17 mouse cellular contexts compared by ENCODE assay signal in the genomic region with DNA sequence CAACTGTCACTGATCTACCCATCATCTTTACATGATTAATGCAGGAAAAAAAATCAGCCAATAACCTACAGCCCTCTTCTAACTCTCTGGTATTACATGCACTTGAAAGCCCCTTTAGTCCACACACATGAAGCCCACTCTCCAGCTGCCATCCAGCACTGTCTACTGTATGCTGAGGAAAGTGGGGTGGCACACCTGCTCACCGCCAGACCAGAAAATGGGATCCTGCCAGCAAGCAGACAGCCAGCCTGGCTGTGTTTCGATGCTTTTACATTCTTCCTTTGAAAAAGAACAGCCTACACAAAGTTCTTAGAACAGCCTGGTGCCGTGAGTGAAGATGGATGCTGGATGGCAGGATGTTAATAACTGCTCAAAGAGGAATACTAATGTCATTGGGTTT. TPM values are rescaled to one million over a fixed set of nuclear protein-coding genes. Genes with fewer than 3 reads are reported as not detected.
DNase-seq lines count a peak whose midpoint lies in the region; ATAC-seq lines count a peak whose summit lies in the region.
"Had no signal": no experiment of that assay in that cellular context is flagged by ENCODE, and none has a peak within 500 bp of the region (broad histone marks: within the 10 kb centered on the region; RNA-seq: fewer than 3 reads in every experiment).

No protein-coding gene starts in this region.

- H3K4me2 ChIP-seq in forebrain, embryonic 15.5 days (replicated peaks), result no peak overlapping the region
- H3K4me2 ChIP-seq in forebrain, embryonic 14.5 days (ENCODE audit: low read length), result no peak overlapping the region
- no peak overlapping the region for H3K4me2 ChIP-seq in neural tube, embryonic 13.5 days
- H3K4me2 ChIP-seq in kidney, embryonic 16.5 days (replicated peaks; ENCODE audit: low read depth, low read length), result no peak overlapping the region

- 41% methylated on average over 3 of the region's 3 CpGs for WGBS in forebrain, embryonic 15.5 days
- WGBS in forebrain, embryonic 14.5 days, result 51% methylated on average over 3 of the region's 3 CpGs
- WGBS in neural tube, embryonic 13.5 days, result 60% methylated on average over 3 of the region's 3 CpGs
- WGBS in kidney, embryonic 16.5 days, result 78% methylated on average over 3 of the region's 3 CpGs

- no peaks in the 10 kb centered on the region for H3K36me3 ChIP-seq in forebrain, embryonic 15.5 days
- H3K36me3 ChIP-seq in forebrain, embryonic 14.5 days (ENCODE audit: control insufficient read depth, insufficient read depth, low read length), result no peaks in the 10 kb centered on the region
- H3K36me3 ChIP-seq in neural tube, embryonic 13.5 days, result no peaks in the 10 kb centered on the region
- H3K36me3 ChIP-seq in kidney, embryonic 16.5 days (ENCODE audit: insufficient read depth, low read length), result no peaks in the 10 kb centered on the region

- H3K4me1 ChIP-seq in forebrain, embryonic 15.5 days, result peaks cover 27% of the 10 kb centered on the region
- peaks cover 14% of the 10 kb centered on the region; the same call in 1 of the 2 replicates for H3K4me1 ChIP-seq in forebrain, embryonic 14.5 days (ENCODE audit: control insufficient read depth, insufficient read depth, low read length)
- H3K4me1 ChIP-seq in neural tube, embryonic 13.5 days (replicated peaks), result peaks cover 36% of the 10 kb centered on the region
- peaks cover 38% of the 10 kb centered on the region for H3K4me1 ChIP-seq in kidney, embryonic 16.5 days (ENCODE audit: insufficient read depth, low read length)

- H3K9me3 ChIP-seq in forebrain, embryonic 15.5 days, result no peaks in the 10 kb centered on the region
- H3K9me3 ChIP-seq in forebrain, embryonic 14.5 days (replicated peaks; ENCODE audit: control insufficient read depth, low read length), result no peaks in the 10 kb centered on the region
- no peaks in the 10 kb centered on the region for H3K9me3 ChIP-seq in neural tube, embryonic 13.5 days
- H3K9me3 ChIP-seq in kidney, embryonic 16.5 days (ENCODE audit: low read length), result no peaks in the 10 kb centered on the region

- H3K27me3 ChIP-seq in forebrain, embryonic 15.5 days, result no peaks in the 10 kb centered on the region
- H3K27me3 ChIP-seq in forebrain, embryonic 14.5 days (replicated peaks; ENCODE audit: control insufficient read depth, insufficient read depth, low read length), result no peaks in the 10 kb centered on the region
- H3K27me3 ChIP-seq in neural tube, embryonic 13.5 days, result no peaks in the 10 kb centered on the region
- H3K27me3 ChIP-seq in kidney, embryonic 16.5 days (ENCODE audit: insufficient read depth, low read length), result no peaks in the 10 kb centered on the region

- peak; percentile 33; the same call in 1 of the 2 replicates for ATAC-seq in forebrain, embryonic 15.5 days (replicated peaks)
- ATAC-seq in forebrain, embryonic 14.5 days, result no peak
- ATAC-seq in neural tube, embryonic 13.5 days (ENCODE audit: low read depth), result no peak
- ATAC-seq in kidney, embryonic 16.5 days (ENCODE audit: low FRiP score, low TSS enrichment), result no peak; the same call in 1 of the 2 replicates

- no peak overlapping the region for H3K27ac ChIP-seq in forebrain, embryonic 15.5 days (replicated peaks)
- no peak overlapping the region for H3K27ac ChIP-seq in forebrain, embryonic 14.5 days (ENCODE audit: low read depth, low read length)
- H3K27ac ChIP-seq in neural tube, embryonic 13.5 days (replicated peaks), result 0 out of 2 replicates have a peak overlapping the region, but pooled peaks have one; percentile 23
- no peak overlapping the region for H3K27ac ChIP-seq in kidney, embryonic 16.5 days (ENCODE audit: low read length)

- no peak overlapping the region for H3K4me3 ChIP-seq in forebrain, embryonic 15.5 days
- no peak overlapping the region for H3K4me3 ChIP-seq in forebrain, embryonic 14.5 days (ENCODE audit: low read depth, low read length)
- H3K4me3 ChIP-seq in neural tube, embryonic 13.5 days, result no peak overlapping the region
- no peak overlapping the region for H3K4me3 ChIP-seq in kidney, embryonic 16.5 days (ENCODE audit: low read length)
- H3K4me3 ChIP-seq: erythroblast, embryonic 14.5 days had no signal

- DNase-seq in forebrain, embryonic 14.5 days (ENCODE audit: low spot score), result no peak
- peak; percentile 34 to 51 for DNase-seq in layer of hippocampus, adult 8-10 months (ENCODE audit: low spot score in 2 of 2)
- no peak for DNase-seq in layer of hippocampus, postnatal 10 days (ENCODE audit: low spot score in 2 of 2)
- DNase-seq in neural tube, embryonic 10.5 days (ENCODE audit: extremely low spot score, low spot score), result no peak
- DNase-seq in right cerebral cortex, postnatal 25 days, result peak; percentile 38
- DNase-seq: adrenal gland, postnatal 25 days; cerebellum, adult 11-12 months; embryo, embryonic 11 days; gastrocnemius, postnatal 25 days; kidney, postnatal 10 days; thymus, postnatal 14 days had no signal

- H3K9ac ChIP-seq in forebrain, embryonic 15.5 days (replicated peaks), result no peak overlapping the region
- no peak overlapping the region for H3K9ac ChIP-seq in forebrain, embryonic 14.5 days (ENCODE audit: low read length)
- no peak overlapping the region for H3K9ac ChIP-seq in neural tube, embryonic 13.5 days
- H3K9ac ChIP-seq in kidney, embryonic 16.5 days (replicated peaks; ENCODE audit: low read length), result no peak overlapping the region

RNA-seq across cellular contexts. Expression of gene Abhd17c, which starts 13.9 kb away (rescaled TPM):
- polyA plus RNA-seq in forebrain, embryonic 15.5 days (2015; fragmentation: Nextera tagmentation; extraction: Ambion mirVana), result 74.2 and 84.1 TPM in 2 replicates
- 20.7 and 20.9 TPM in 2 replicates for polyA plus RNA-seq in forebrain, embryonic 14.5 days (2014; fragmentation: Nextera tagmentation; extraction: Ambion mirVana)
- total RNA-seq in layer of hippocampus, adult 8-10 months (2022), result 10 to 100 TPM; 48.1 to 51.8 (median 48.8) TPM
- 10 to 100 TPM; 76.7 to 78.2 TPM for total RNA-seq in layer of hippocampus, postnatal 10 days (2021)
- 55.8 and 62.5 TPM in 2 replicates for polyA plus RNA-seq in neural tube, embryonic 13.5 days (2015; fragmentation: Nextera tagmentation; extraction: Ambion mirVana)
- 11.3 and 13.7 TPM in 2 replicates for polyA plus RNA-seq in kidney, embryonic 16.5 days (2015; fragmentation: Nextera tagmentation; extraction: Ambion mirVana)

RNA-seq across cellular contexts. Expression of gene Cemip, which starts 51.5 kb away (rescaled TPM):
- polyA plus RNA-seq in forebrain, embryonic 15.5 days (2015; fragmentation: Nextera tagmentation; extraction: Ambion mirVana), result 0.70 and 0.72 TPM in 2 replicates
- 0.42 and 0.61 TPM in 2 replicates for polyA plus RNA-seq in forebrain, embryonic 14.5 days (2014; fragmentation: Nextera tagmentation; extraction: Ambion mirVana)
- total RNA-seq in layer of hippocampus, adult 8-10 months (2022), result 10 to 100 TPM; 17.3 to 23.1 (median 20.9) TPM
- total RNA-seq in layer of hippocampus, postnatal 10 days (2021), result 10 to 100 TPM; 19.0 to 19.9 TPM
- polyA plus RNA-seq in neural tube, embryonic 13.5 days (2015; fragmentation: Nextera tagmentation; extraction: Ambion mirVana), result 0.56 and 0.59 TPM in 2 replicates
- 0.26 and 0.42 TPM in 2 replicates for polyA plus RNA-seq in kidney, embryonic 16.5 days (2015; fragmentation: Nextera tagmentation; extraction: Ambion mirVana)
- total RNA-seq: gastrocnemius, postnatal 25 days had no signal
- polyA plus RNA-seq: limb, embryonic 11.5 days; liver, embryonic 16.5 days had no signal

Comparison
In these comparisons a context has a peak if more than half of its experiments do, and no peak if none do; other contexts are left out.
1. DNase-seq: peak in layer of hippocampus, adult 8-10 months (2 of 2) and right cerebral cortex, postnatal 25 days (single experiment); none in forebrain, embryonic 14.5 days (single experiment), layer of hippocampus, postnatal 10 days (0 of 2) and neural tube, embryonic 10.5 days (single experiment).